Mouse (Mus musculus): ENCODE measurements at regions not wholly inside any gene's neighbourhood (a gene's known extent, or its start where the extent isn't known, plus 50 kb on each side); places are given as distances from the start of the nearest gene placed in this dataset.

DNA sequence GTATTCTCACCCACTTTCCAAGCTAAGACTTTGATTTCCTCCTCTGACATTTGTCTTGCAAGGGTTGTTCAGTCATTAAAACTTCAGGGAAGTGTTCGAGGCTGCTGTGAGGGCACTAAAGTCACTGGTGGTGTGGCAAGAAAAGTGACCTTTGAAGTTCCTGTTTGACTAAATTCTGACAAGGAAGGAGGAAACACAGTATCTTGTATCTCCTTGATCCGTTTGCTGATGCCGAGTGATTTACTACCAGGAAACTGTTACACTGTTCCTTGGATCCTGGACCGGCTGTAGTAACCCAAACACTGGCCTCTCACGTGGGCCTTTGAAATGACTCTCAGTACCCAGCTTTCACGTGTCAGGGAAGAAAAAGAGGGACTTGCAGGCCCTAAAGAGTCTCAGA, 53.5 kb upstream of the Ralgapa2 start:
- ATAC-seq (ENCODE audit: low TSS enrichment) = no peak

DNA sequence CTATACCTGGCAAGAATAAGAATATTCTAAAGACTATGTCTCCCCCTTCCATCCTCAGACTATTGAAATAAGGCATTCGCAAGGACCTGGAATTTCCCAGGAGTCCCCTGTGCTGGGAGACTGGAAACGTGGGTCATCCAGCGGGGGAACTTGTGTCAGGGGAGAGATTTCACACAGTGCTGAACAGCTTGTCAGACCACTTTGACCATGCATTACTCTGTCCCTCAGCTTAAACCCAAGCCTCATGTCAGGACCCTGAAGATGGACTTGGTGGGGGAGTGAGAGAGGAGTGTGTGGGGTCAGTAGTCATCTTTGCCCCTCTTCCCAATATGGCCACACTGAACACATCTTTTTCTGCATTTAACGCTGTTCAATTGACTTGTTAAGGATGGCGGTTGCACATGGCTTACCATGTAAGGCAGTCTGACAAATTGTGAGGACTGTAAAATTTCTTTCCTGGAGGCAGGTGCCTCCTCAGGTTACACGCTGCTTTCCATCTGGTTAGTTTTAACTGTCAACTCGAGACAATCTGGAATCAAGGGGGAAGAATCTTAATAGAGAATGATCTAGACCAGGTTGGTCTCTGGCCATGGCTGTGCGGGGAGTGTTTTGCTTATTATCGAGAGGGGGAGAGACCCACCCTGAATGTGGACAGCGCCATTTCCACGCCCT, 56.2 kb upstream of the Ralgapa2 start:
- ATAC-seq (ENCODE audit: low TSS enrichment) = no peak

DNA sequence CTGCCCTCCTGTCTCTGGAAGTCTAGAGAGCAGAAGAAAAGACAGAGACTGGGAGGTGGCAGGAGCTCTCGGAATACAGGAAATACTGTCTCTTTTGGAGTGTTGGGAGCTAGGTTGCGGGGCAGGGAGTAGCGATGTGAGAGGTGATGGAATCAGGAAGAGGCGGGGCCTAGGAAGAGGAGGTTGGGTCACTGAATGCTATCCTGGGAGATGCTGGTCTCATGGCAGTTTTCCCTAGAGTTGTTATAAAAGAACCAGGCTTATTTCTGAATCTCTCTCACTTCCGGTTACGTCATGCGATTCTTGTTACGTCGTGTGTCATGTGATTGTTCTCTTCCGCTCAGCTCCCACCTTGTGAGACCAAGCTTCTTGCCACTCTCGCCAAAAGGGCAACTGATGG, 58.9 kb upstream of the Ralgapa2 start:
- no peak for ATAC-seq (ENCODE audit: low TSS enrichment)

DNA sequence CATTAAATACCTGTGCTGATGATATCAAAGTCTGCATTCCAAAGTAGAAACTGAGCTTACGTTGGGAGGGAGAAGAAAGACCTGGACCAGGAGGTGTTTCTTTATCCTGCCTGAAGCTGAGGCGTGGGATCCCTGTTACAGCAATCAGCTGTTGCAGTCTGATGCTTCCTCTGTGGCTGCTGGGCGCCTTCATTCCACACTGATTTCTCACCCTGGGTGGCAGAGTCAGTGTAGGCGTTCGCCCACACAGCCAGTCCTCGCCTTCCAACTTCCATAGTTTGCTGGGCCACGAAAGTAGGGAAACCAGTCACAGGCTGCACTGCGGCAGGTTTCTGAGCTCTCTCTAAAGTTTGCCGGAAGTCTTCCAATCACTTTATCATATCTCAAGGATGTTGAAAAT, 59.7 kb upstream of the Ralgapa2 start:
- peak; percentile 99 for ATAC-seq (ENCODE audit: low TSS enrichment)

DNA sequence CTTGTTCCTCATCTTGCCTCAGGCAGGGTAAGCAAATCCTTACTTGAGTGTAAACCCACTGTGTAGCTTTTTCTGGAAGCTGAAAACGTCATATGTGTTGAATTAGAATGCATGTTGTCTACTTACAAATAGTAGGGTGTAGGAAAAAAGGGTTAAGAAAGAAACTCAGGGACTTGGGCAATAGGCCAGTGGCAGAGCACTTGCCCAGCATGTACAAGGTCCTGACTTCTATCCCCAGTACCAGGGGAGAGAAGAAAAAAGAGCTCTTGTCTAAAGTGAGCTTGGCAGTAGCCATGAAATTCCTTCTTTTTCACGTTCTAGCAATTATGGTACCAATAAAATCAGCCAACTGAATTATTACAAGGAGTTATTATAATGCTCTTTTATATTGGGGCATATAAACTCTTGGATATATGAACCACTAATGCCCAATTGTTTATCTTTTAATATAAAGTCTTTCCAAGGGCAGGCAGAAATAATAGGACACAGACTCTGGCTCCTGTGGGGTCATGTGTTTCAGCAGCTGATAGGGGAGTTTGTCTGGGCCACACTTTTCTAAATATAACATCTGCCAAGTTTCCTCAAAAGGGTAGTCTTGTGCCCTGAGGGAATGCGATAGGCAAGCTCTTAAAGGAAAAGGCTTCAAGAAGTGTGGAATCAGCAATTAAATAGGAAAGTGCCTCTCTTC, 63.6 kb upstream of the Ralgapa2 start:
- no peak for ATAC-seq (ENCODE audit: low TSS enrichment)

DNA sequence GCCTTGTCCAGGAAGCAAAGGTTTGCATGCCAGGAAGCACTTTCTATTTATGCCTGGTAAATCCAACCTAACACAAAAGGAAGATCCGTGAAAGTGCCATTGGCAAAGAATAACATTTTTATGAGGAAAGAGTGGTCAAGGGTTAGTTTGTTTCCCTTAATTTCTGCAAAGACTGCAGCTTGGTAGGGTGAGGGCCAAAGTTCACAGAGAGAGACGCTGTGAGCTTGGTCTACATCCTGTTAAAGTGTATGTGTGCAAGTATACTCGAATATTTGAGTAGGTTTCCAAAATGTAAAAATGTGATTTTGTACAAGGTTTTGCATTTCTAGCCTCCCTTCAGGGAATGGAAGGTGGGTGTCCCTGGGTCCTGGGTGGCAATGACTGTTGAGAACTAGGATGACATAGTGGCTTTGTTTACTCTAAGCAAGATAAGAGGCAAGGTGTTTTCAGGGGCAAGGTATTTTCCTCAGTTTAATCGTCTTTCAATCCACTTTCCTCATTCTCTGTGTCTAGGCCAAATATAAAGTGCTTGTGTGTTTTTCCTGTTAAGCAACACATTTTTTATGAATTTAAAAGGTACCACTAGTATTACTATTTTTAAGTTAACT, 64.3 kb upstream of the Ralgapa2 start:
- no peak for ATAC-seq (ENCODE audit: low TSS enrichment)

DNA sequence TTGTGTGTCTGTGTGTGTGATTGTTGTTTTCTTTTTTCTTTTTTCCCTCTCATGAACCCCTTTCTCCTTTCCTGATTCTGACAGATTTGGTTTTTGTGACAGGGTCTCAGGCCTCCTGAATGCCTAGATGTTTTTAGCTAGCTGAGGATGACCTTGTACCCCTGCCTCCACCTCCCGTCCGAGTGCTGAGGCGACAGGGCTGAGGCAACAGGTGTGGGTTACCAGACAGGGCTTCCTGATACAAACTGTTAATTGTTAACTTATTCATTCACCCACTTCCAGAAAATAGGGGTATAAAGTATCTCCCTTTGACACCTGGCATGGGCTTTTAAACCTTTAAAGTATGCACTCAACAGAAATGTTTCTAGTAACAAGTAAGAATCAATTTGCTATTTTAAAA, 65.0 kb upstream of the Ralgapa2 start:
- ATAC-seq (ENCODE audit: low TSS enrichment) = no peak

DNA sequence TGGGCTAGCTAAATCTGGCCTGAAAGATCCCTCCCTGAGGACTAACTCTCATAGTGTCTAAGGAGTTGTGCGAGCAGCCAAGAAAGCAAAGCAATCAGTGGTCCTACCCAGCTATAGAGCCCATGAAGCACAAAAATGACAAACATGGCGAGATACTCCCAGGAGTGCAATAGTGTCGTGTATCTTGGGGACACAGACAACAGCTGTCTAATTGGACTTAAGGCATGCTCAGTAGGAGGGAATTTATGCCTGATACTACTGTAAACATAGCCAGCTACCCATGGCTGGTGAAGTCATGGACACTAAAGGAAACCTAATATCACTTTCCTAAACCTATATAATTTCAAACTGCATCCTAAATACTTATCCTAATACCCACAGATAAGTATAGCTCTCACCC, 69.1 kb upstream of the Ralgapa2 start:
- no peak for ATAC-seq (ENCODE audit: low TSS enrichment)

DNA sequence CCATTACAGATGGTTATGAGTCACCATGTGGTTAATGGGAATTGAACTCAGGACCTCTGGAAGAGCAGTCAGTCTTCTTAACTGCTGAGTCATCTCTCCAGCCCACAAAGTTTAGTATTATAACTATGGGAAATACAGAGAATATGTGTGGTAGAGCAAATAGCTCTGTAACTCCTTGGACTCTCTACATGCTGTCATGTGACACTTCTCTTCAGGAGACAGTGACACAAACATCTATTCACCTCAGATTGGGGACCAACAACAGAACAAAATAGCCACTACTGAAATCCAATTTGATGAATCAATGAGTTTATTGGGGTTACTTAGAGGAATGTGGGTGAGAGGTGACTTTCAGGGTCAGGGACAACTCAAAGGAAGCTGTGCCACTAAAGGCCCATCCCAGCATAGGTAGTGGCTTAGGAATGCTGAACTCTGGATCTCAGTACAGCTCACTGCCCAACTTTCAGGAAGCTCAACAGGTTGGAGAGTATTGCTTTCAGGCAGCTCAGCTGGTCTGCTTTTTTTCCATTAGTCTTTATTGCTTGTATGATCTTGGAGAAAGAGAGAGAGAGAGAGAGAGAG, 71.8 kb upstream of the Ralgapa2 start:
- no peak for ATAC-seq (ENCODE audit: low TSS enrichment)

DNA sequence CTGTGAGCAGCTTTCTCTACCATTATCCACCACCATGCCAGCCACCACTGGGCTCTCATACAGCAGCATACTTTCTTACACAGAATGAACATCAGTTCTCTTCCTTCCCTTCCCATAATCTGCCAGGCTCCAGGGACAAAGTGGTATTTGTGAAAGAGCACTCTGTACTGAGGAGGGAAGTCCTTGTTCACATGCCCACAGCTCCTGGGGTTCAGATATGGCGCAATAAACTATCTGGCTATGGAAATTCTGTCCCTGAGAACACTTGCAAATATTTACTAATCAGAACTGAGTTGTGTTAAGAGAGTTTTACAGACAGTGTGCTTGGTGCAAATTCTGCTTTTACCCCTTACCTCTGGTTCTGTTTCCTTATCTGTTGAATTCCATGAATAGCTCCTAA, 74.2 kb upstream of the Ralgapa2 start:
- no peak for ATAC-seq (ENCODE audit: low TSS enrichment)

DNA sequence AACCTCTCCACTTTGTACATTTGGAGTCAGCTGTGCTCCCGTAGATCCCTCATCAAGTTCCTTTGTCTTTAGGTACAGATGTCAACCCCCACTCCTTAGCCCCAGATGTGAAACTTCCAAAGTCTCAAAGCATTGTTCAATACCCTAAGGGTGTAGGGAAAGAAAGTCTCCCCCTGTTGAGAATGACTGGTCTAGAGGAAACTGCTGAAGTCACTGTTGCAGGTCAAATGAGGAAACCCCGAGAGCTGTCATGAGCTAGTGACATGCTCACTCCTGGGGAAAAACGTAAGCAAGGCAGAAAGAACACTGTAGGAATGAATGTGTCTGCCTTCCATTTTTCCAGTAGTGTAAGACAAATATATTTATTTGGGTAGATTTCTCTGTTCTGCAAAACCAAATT, 74.8 kb upstream of the Ralgapa2 start:
- no peak for ATAC-seq (ENCODE audit: low TSS enrichment)

DNA sequence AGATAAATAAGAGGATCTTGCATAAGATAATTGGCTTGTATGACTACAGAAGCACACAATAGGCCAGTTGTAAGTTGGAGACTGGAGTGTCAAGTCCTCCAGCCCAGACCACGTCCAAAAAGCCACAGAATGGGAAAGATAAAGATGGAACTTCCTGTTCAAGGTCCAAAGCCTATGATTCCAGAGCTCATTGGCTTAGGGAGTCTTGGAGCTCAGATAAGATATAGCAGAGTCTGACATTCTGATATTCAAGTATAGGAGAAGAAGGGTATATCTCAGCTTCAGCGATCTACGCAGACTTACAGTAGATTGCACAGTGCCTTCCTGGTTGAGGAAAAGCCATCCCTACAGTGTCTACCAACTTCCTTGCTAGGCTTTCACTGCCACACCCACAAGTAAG, 77.7 kb upstream of the Ralgapa2 start:
- ATAC-seq (ENCODE audit: low TSS enrichment) = no peak

DNA sequence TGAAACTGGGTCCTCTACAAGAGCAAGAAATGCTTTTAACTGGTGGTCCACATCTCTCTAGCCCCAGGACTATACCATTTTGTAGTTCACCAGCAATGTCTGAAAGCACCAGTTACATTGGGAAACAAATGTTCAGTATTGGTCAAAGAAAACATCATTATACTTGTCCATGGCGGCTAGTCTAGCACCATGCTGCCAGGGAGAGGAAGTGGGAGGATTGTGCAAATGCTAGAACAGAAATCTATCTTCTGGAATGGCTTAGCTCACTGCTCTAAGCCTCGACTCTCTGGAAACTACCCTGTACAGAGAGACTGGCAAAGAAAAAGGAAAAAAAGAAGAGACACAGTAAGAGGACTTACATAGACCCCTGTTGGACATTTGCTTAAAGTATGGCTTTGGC, 81.1 kb upstream of the Ralgapa2 start:
- ATAC-seq (ENCODE audit: low TSS enrichment) = no peak

DNA sequence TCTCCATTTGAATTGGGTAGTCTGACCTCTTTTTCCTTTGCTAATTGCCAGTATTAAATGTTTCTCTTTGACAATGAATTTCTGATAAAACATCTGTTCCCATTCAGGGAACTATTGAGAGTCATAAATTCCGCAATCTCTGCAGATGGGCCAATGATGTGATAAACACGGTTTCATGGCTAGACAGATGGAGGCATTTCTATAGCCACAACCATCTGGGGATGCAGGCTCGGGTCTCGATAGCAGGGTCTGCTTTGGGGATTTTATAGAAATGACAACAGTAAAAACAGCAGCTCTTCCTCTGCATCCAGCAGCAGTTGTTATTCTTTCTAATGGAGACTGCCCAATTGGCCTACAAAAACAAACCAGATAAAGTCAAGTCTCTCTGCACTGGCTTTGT, 82.1 kb upstream of the Ralgapa2 start:
- no peak for ATAC-seq (ENCODE audit: low TSS enrichment)

DNA sequence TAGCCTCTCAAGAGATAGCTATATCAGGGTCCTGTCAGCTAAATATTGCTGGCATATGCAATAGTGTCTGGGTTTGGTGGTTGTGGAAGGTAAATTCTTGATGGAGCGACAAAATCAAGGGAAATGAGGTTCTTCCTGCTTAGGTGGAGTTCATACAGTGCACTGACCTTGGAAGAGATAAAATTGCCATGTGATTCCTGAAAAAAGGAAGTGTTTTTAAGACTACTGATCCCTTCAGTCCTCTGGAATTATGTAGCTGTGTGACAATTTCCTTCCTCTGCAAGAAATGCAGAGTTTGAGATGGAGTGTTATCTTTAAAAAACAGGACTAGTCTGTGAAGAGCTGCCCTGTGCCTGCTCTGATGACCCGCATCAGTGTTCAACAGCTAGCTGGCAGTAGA, 83.5 kb upstream of the Ralgapa2 start:
- no peak for ATAC-seq (ENCODE audit: low TSS enrichment)

DNA sequence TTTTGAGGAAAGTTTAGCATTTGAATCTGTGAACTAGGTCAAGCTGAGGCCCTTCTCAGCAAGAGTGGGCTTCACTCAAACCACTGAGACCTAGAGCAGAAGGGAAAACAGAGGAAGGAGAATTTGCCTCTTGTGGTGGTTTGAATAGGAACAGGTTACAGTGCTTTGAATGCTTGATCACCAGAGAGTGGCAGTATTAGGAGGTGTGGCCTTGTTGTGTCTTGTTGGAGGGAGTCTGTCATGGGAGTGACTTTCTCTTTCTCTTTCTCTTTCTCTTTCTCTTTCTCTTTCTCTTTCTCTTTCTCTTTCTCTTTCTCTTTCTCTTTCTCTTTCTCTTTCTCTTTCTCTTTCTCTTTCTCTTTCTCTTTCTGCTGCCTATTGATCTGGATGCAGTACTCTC, 94.0 kb upstream of the Ralgapa2 start:
- ATAC-seq (ENCODE audit: low TSS enrichment) = no peak

DNA sequence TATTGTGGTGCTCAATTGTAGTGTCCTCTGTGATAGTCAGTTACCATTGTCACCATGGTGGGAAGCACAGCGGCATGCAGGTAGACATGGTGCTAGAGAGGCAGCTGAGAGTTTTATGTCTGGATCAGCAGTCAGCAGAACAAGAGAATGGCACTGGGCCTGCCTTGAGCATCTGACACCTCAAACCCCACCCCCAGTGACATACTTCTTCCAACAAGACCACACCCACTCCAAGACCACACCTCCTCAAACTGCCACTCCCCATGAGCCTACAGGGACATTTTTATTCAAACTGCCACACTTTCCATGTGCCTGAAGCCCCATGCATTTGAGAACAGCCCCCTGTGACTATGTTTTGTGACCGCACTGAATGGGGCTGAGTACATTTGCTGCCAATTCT, 98.8 kb upstream of the Ralgapa2 start:
- ATAC-seq (ENCODE audit: low TSS enrichment) = no peak

DNA sequence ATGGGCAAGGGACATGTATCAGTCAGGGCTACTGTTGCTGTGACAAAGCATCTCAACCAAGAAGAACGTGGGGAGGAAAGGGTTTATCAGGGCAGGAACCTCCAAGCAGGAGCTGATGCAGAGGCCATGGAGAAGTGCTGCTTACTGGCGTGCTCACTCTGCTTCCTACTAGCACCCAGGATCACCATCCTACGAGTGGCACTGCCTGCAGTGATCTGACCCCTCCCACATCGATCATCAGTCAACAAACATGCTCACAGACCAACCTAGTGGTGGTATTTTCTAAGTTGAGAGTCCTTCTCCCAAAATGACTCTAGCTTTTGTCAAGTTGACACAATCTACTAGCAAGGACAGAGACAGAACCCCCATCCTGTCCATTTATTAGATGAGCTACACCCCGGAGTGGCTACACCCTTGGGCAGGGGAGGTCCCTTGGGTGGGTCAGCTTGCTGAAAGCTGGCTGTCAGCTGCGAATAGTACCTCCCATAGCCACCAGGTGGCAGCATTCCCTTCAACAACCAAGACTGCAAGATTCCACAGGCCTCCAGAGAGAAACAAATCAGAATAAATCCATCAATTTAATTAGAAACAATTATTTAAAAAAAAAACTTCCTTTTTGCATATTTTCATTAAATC, 99.9 kb upstream of the Ralgapa2 start:
- peak; percentile 76 for ATAC-seq (ENCODE audit: low TSS enrichment)

DNA sequence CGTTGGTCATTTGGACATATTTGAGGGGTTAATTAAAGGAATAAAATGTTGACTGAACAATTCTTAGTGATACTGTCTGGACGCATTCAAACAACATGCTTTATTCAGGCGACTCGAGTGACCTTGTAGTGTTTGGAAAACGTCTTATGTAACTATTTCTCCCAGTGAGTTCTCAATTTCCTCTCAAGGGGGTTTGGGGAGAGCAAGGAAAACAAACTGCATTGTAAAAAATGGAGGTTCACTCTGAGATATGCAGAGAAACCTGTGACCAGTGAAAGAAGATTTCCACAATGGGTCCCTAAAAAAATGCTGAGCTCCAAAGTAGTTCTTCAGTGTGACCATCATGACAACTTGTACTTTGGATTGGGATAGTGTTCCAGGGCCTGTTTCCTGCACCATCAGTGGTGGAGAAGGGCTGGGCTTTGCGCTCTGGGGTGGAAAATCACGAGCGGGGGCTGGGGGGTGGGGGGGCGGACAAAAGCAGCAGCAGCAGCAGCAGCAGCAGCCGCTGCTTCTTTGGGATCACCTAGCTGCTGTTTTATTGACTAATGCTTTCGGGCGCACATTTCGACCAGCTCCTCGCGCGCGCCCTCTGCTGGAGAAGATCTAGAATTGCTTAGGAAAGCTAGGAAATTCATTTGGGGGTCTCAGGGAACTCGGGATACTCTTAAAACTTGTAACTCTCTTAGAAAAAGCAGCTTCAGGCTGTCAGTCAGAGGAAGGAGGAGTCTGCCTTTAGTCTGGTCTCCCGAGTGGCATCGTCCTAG, 100.6 kb upstream of the Ralgapa2 start:
- no peak for ATAC-seq (ENCODE audit: low TSS enrichment)

DNA sequence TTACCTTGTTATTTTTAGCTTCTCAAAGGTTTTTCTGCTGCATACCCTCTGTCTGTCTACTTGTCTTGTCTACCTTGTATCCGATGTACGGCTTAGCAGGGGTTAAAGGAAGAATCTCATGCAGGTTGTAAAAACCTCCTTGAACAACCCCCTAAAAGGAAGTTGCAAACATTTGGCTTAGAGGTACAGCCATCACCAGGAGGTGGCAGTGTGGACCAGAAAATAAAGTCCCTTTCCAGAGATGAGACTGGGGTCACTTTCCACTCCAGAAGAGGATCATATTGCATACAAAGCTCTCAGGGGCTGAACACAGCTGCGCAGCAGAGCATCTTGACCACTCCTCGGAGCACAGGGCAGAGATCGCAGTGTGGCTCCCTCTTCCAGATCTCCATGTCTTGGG, 109.0 kb upstream of the Ralgapa2 start:
- peak; percentile 85 for ATAC-seq (ENCODE audit: low TSS enrichment)

DNA sequence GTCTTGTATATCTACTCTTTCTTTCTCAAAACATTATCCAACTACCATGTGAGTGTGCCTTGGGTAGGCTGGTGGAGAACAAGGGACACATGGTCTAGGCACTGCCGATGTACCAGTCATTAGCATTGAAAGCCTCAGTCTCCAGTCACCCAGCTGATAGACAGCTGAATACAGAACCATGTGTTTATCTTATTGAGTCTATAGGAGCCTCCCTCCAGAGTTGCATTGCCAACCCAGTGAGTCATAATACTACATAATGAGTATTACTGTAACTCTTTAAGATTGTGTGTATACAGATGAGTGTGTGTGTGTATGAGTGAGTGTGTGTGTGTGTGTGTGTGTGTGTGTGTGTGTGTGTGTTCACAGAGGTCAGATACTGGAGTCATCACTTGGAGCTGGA, 110.9 kb upstream of the Ralgapa2 start:
- ATAC-seq (ENCODE audit: low TSS enrichment) = no peak

DNA sequence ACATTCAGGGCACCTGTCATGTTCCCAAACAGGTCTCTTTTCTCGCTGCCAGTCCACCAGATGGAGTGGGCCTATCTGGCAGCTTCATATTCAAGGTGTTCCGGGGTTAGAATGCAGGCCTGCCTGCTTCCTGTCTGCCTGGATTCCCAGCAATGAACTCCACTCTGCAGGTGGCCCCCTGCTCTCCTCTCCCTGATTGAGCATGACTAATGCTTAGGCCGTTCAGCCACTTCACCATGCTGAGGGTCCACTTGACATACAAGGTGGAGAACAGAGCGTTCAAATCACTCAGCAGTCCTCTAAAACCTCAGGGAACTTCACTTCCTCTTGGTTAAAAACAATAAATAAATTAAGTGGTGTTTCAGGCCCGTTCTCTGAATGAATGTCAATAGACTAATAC, 112.1 kb upstream of the Ralgapa2 start:
- ATAC-seq (ENCODE audit: low TSS enrichment) = no peak

Data from frontal cortex, adult (tissue).